Mouse (Mus musculus) layer of hippocampus, adult 8-10 months (tissue): ENCODE data around the gene Pbrm1. TPM values are rescaled to one million over a fixed set of nuclear protein-coding genes. Genes with fewer than 3 reads are reported as not detected.

ENCODE experiments used
- DNase-seq, 2 experiments: peaks; one replicate each; pipeline ENCODE4 v3.0.0; 2022; ENCODE audit warnings: low spot score in 2 of 2
- total RNA-seq, 4 experiments: library from RNA; stranded (reverse); gene quantifications; 2 replicates each; pipeline ENCODE4 v1.2.4; 2022

Pbrm1 gene
- total RNA-seq, 4 experiments from 2014 or later: 51.8 to 69.0 (median 60.3) TPM

DNA sequence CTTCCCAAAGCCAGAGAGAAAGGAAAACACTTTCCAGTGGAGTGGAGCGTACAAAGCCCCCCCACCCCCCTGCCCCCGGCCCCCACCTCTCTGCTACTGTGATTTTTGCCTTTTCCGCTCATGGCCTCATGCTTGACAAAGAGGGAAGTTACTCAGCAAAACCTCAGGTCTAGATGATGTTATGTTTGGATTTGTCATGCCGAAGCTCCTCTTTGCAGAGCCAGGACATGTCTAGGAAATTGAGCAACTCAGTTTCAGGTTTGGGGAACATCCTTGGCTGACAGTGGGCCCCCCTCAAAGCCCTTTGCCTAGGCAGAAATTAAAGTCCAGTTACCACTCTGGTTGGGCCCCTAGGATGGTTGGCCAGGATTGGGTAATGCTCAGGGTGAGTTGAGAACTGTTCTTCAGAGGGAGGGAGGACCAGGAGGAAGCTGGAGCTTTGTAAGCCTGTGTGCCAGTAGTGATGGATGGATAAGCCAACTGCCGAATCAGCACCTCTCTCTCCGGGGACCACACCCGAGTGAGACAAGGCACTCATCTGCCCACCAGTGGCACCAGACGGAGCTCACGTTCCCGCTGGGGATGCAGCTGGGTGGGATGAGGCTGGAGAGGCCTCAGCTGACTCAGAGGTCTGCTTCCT lies 147.2 kb downstream of the Pbrm1 start:
- no peak for DNase-seq

DNA sequence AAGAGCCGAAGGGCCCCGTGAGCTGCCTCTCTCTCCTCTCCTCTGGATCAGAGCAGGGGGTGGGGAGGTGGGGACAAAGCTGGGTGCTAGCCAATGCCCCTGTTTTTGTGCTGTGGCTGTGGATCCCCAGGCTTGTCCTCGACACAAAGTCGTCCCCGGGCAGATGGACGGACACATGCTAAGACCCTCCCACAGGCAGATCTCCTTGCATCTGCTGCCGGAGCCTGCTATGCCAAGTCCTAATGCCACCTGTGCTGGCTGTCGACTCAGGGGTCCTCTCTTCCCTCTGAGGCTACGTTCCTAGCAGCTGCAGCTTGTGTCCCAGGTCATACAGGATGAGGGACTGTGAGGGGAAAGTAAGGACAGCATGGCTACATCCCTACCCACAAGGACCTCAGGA lies 147.9 kb downstream of the Pbrm1 start:
- DNase-seq: no peak

DNA sequence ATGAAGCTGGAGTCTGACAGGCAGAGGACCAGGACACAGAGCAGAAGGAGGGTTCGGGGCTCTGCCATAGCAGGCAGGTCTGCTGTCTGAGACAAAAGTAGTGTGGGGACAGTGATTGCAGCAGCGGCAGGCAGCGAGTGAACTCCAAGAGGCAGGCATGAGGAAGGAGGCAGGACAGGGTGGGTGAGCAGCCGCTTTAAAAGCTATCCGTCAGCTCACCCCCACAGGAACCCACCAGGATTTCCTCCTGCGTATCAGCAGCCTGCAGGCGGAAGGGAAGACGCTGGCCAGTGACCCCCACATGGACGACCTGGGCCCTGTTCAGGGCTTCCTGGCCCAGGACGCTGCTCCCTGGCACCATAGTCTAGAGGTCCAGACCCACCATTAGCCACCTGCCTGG lies 149.5 kb downstream of the Pbrm1 start, which contains the start of gene Stab1:
Gene Stab1 (minus strand): TSS at position 217 of the 400 bp plus-strand sequence.
- no peak for DNase-seq

DNA sequence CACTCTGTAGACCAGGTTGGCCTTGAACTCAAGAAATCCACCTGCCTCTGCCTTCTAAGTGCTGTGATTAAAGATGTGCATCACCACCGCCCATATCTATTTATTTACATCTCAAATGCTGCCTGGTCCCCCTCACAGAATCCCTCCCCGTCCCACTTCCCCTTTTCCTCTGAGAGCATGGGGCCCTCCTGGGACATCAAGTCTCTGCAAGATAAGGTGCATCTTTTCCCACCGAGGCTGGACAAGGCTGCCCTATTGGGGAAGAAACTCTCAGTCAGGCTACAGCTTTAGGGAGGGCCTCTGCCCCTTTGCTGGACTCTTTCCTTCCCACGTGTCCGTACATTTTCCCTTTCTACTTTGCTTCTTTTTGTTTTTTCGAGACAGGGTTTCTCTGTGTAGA lies 150.6 kb downstream of the Pbrm1 start:
- DNase-seq: no peak

DNA sequence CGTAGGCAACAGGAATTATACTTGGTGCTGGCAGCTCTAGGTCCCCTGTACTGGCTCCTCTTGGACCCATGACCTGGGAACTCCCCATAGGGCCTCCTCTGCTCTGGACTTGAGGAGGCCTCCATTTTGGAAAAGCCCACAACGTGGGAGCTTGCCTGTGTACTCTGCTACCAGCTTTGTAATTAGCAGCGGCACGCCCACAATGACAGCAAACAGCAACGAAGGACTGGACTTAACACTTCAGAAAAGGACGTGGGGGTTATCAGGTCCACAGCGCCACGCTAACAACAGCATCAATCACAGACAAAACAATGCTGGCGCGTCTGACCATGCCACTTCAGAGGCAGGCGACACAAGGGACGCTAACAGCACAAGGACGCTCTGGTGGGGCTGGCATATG lies 152.0 kb downstream of the Pbrm1 start:
- DNase-seq: no peak

Other genes with a start within 250 kb of the Pbrm1 start
- 10 to 100 TPM; 22.8 to 27.8 (median 25.8) TPM for gene Tmem110, start 193.5 kb upstream of the Pbrm1 start, total RNA-seq
- 1 to 10 TPM; 1.3 to 3.1 (median 1.8) TPM for gene Mustn1, start 139.9 kb upstream of the Pbrm1 start, total RNA-seq
- gene Itih4, start 132.7 kb upstream of the Pbrm1 start, total RNA-seq: under 1 TPM in 1 of 4 experiments, not detected in 3; 0.25 TPM
- 10 to 100 TPM; 28.0 to 46.6 (median 34.7) TPM for gene Itih3, start 95.4 kb upstream of the Pbrm1 start, total RNA-seq
- not detected for gene Itih1, start 75.8 kb upstream of the Pbrm1 start, total RNA-seq
- gene Nek4, start 67.8 kb upstream of the Pbrm1 start, total RNA-seq: 10 to 100 TPM; 18.8 to 21.9 (median 20.0) TPM
- gene Glt8d1, start 17.7 kb upstream of the Pbrm1 start, total RNA-seq: 10 to 100 TPM; 41.3 to 55.0 (median 48.5) TPM
- gene Spcs1, start 17.5 kb upstream of the Pbrm1 start, total RNA-seq: 100 to 1,000 TPM; 150 to 171 (median 167) TPM
- 10 to 100 TPM; 40.3 to 53.7 (median 51.7) TPM for gene Gnl3, start within 50 bp of the Pbrm1 start, total RNA-seq
- gene Smim4, start 109.8 kb downstream of the Pbrm1 start, total RNA-seq: 10 to 100 TPM; 19.5 to 43.1 (median 26.7) TPM
- 1 to 10 TPM; 5.9 to 8.8 (median 7.8) TPM for gene Nt5dc2, start 111.9 kb downstream of the Pbrm1 start, total RNA-seq
- 10 to 100 TPM; 17.6 to 27.0 (median 25.1) TPM for gene Stab1, start 149.5 kb downstream of the Pbrm1 start, total RNA-seq
- gene Tnnc1, start 189.2 kb downstream of the Pbrm1 start, total RNA-seq: 1 to 10 TPM; 2.3 to 3.7 (median 2.9) TPM
- 100 to 1,000 TPM; 432 to 530 (median 469) TPM for gene Nisch, start 197.8 kb downstream of the Pbrm1 start, total RNA-seq
- gene Sema3g, start 198.7 kb downstream of the Pbrm1 start, total RNA-seq: 1 to 10 TPM; 4.7 to 5.9 (median 5.6) TPM
- gene Phf7, start 232.2 kb downstream of the Pbrm1 start, total RNA-seq: 1 to 10 TPM; 4.5 to 5.4 (median 4.9) TPM
- gene Bap1, start 232.3 kb downstream of the Pbrm1 start, total RNA-seq: 100 to 1,000 TPM; 118 to 138 (median 130) TPM